Mouse (Mus musculus) heart, postnatal 0 days (tissue): ENCODE measurements around the gene Tnr.

ENCODE experiments used
- CTCF ChIP-seq: IDR thresholded peaks from 2 replicates; pipeline ENCODE4 v1.5.1; 2016; ENCODE audit warnings: antibody characterized with exemption, control low read depth, low read depth
- EP300 ChIP-seq: IDR thresholded peaks from 2 replicates; pipeline ENCODE4 v1.6.1; 2016; ENCODE audit warnings: antibody characterized with exemption, low read depth

DNA sequence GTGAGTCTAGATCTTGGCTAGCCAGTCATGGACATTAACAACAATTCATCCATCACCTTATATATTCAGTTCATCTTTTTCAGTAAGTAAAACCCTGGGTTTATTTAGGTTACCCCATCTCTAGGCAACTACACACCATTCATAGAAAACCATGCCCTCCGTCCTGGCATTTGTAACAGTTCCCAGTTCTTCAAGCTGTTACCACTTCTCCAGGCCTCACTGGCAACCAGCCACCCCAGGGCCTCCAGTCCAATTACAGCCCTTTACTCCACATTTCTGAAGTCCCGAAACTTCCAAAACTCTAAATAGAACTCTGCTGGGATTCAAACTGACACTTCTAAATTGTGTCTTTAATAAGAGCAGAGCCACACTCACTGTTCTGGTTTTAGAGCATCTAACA, 397.0 kb downstream of the Tnr start:
- TF ChIP-seq CTCF (no peak), EP300 (no peak)
